Mouse (Mus musculus) NIH3T3 (cell line): ENCODE measurements at regions not wholly inside any gene's neighbourhood (a gene's known extent, or its start where the extent isn't known, plus 50 kb on each side); places are given as distances from the start of the nearest gene placed in this dataset.

Source experiments
- DNase-seq: peaks from one replicate; pipeline ENCODE4 v3.0.0-alpha.2; 2012; ENCODE audit warnings: low read depth

- no peak for DNase-seq
Measured at GRCm38 (mm10) chr5:148742158-148742835, 186.8 kb downstream of the Katnal1 start.

- DNase-seq, result no peak
Measured at GRCm38 (mm10) chr5:148741267-148742004, 187.7 kb downstream of the Katnal1 start.

GRCm38 (mm10) chr5:148740366-148741266, 188.0 kb upstream of the Ubl3 start:
- peak; percentile 67 for DNase-seq

GRCm38 (mm10) chr5:148739672-148740071, 187.1 kb upstream of the Ubl3 start:
- DNase-seq, result no peak

DNA sequence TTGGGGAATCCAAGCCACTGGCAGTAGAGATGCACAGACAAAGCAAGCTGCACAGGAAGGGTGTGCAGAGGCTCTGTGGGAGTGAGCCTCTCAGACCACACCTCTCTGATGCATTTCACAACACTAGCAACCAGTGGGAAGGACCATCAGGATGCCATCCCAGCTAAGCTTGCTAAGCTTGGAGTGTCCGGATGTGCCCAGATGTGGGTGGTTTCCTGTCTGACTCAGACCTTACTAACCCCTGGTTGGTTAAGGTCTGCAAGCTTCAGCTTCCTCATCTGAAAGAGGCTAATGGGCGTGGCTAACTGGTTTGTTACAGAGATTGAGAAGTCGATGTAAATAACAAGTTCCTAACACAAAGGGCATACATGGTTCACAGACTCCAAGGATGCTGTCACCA, 186.6 kb upstream of the Ubl3 start:
- DNase-seq, result peak; percentile 36

DNA sequence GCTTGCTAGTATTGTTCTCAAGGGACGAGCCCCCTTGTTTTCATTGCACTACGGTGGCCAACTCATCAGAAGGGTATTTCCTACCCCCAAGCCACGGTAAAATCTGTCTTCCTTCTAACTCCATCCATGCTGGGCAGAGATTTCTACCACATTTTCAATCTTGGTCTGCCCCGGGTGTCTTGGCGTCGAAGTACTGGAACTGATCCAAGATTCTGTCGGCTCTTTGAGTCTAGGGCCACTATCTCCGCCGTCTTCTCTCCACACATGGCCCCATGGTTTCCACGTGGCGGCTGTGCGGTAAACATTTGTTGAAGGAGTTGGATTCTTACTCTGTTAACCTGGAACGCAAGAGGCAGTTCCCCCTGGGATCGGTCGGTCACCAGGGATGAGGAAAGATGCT, 177.0 kb upstream of the Ubl3 start:
- DNase-seq, result peak; percentile 35

DNA sequence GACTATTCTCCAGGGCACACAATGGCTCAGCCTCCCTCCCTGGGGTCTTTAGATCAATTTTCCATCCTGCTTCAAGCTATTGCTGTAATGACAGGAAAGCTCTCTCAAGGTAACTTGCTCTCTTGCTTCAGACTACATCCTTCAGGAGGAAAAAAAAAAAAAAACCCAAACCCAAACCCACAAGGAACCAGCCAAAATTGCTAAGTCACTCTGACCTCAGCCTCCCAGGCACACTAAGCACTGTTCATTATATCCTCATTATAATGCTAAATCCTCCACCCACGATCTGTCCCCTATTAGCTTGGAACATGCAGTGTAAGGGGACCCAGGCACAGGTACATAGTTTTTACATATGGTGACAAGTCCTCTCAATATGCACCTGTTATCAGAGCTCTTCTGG, 175.9 kb upstream of the Ubl3 start:
- DNase-seq, result no peak

- no peak for DNase-seq
Measured at GRCm38 (mm10) chr5:148726442-148726841, 173.9 kb upstream of the Ubl3 start.

- DNase-seq, result peak; percentile 84
Measured at GRCm38 (mm10) chr5:148724470-148724869, 171.9 kb upstream of the Ubl3 start.

DNA sequence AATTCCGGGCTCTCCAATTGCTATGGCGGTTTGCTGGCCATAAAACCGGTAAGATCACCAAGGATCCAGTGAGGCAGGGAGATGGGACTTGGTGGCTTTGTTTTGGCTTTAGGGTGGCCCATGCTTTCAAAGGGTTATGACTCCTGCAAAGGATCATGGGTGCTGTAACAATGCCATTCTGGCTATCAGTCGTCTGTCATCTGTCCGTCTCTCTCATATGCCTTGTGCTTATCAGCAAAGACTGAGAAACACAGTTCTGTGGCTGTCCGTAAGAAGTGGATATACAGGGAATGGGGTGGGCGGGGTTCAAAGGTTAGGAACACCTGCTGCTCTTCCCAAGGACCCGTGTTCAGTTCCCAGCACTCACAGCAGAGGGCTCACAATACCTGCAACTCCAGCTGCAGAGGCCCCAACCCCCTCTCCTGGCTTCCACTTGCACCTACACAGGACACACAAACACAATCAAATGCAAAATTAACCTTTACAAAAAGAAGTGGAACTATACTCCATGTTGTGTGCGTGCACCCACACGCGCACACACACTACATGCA, 171.2 kb upstream of the Ubl3 start:
- DNase-seq, result no peak

DNA sequence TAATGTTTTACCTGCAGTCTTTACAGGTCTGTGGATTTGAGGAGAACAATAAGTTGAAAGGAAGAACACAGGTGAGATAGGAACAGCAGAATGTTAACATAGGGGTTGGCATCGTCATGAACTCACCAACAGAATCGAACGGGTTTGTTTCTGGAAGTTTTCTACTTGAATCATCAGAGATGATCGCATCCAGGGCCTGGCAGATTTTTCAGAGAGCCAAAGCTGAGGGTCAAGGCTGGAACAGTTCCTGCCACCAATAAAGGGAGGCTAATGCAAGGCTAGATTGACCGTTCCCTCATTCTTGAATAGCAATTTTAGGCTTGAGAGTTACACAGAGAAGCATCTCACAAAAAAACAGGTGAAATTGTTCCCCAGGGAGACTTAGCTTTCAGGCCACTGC, 168.0 kb upstream of the Ubl3 start:
- no peak for DNase-seq

DNA sequence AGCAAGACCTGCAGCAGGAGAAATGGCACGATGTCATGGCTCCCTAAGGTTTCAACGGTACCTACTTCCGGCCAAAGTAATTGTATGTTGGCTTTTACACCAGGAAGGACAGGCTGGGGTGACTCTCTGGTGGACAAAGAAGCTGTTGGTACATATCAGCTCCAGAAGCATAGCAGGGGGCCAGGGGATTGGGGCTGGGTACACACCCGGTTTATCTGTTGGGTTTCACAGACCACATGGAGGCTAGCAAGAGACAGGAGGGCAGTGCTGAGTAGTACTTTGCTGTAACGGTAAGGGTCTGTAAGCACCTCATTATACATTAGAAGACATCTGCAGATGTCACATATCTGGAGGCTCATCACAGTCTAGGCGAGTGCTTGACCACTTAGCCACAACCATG, 164.0 kb upstream of the Ubl3 start:
- no peak for DNase-seq

GRCm38 (mm10) chr5:148715218-148715991, 162.8 kb upstream of the Ubl3 start:
- DNase-seq, result no peak

DNA sequence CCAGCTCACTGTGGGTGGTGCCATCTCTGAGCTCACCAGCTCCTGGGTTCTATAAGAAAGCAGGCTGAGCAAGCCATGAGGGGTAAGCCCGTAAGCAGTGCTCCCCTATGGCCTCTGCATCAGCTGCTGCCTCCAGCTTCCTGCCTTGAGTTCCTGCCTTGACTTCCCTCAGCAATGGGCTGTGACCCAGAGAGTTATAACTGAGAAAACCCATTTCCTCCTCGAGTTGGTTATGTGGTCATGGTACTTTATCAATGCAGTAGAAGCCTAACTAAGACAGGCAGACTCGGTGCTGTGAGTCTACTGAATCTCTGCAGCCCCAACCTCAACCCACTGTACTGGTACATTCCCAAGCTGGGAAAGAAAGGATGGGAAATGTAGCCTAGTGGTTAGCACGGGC, 162.2 kb upstream of the Ubl3 start:
- no peak for DNase-seq

DNA sequence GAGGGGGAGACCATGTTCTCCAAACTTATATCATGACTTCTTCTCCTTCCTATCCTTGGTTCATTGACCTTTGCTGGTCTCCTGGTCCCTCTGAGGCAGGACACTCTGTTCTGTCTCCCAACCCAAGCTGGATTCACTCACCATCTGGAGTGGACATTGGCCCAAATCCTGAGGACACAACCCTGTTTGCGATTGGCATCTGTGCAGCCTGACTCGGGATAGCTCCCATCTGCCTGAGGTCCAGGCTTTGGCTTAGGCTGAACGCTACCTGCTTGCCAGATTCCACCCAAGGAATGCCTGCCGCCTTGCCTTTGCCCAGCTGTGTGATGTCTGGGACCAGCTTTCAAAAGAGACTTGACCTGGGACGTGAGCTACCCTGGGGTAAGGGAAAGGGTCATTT, 161.2 kb upstream of the Ubl3 start:
- no peak for DNase-seq

DNA sequence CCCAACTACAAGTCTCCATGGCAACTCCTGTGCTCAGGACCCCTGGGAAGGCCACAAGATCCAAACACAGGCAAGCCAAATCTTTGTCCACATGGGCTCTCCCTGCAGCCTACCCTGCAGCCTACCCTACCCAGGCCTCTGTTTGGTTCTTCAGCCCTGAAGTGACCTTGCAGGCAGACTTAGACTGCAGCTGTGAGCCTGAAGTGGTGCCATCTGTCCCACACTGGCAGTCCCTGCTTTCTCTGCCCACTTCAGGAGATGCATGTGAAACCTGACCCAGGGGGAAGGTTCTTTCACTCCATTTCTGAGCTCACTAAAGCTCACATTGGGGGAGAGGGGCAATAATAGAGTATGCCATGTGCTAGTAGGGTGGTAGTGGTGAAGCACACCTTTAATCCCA, 160.4 kb upstream of the Ubl3 start:
- no peak for DNase-seq

GRCm38 (mm10) chr5:148711570-148711969, 159.0 kb upstream of the Ubl3 start:
- DNase-seq, result no peak

GRCm38 (mm10) chr5:148709111-148709771, 156.7 kb upstream of the Ubl3 start:
- peak; percentile 52 for DNase-seq

DNA sequence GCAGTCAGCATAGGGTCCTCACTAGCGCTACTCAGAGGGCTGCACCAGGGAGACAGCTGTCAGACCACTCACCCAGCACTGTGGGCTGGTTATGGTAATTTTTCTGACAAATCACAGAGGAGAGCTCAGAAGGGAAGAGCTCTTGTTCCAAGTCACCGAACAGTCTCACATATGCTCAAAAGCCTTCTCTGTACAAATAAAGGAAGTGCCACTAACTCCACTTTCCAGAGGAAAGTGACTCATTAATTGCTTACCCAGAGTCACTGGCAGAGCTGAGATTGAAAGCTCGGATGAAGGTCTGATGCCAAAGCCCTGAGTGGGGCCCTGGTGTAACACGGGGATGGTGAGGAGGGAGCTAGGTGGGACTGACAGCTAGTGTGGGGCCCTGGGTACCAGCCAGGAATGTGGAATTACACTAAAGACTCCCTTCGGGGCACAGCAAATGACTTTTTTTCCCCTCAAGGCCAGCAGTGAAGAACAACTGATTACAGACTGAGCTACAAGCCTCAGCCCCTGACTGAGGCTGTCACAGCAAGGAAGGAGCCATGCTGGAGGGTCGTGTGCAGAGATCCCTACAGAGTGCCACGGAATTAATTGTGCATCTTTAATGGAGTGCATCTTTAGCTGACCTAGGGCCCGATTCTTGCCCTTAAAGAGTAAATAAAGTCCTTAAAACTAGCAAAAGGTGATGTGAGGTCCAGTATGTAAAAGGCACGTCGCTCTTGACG, 155.6 kb upstream of the Ubl3 start:
- peak; percentile 57 for DNase-seq

GRCm38 (mm10) chr5:148707335-148707734, 154.7 kb upstream of the Ubl3 start:
- no peak for DNase-seq
